Mouse (Mus musculus): ENCODE measurements around the gene Dnah3. TPM values are rescaled to one million over a fixed set of nuclear protein-coding genes. Genes with fewer than 3 reads are reported as not detected.

The Dnah3 gene
- polyA plus RNA-seq, 1 experiment, result 34.6 TPM

DNA sequence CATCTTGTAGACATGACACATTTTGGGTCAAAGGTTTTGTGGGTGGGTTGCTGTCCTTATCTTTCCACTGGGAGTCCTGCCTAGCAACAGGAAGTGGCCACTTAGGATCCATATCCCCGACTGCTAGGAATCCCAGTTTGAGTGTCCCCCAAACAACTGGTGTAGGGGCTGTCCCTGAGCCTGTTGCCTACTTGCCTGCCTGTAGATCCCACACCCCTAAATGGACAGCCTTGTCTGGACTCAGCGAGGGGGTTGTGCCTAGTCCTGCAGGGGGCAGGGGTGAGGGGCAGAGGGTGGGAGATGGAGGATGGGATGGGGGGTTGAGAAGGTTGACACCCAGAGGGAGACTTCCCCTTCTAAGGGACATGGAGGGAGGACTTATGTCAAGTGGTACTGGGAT lies 125.8 kb downstream of the Dnah3 start:
- Histone ChIP-seq H3K27ac (ENCODE audit: control insufficient read depth, insufficient read depth, low read depth, low read length) (no peak overlapping the region), H3K4me3 (ENCODE audit: control insufficient read depth, low read depth, low read length) (no peak overlapping the region), H3K27me3 (ENCODE audit: control insufficient read depth, insufficient read depth, low read length) (no peaks in the 10 kb centered on the region), H3K4me1 (ENCODE audit: control insufficient read depth, insufficient read depth, low read length) (no peaks in the 10 kb centered on the region), H3K36me3 (ENCODE audit: control insufficient read depth, insufficient read depth, low read length) (no peaks in the 10 kb centered on the region)
- TF ChIP-seq POLR2A (IDR thresholded peaks at IDR 0.05; ENCODE audit: control insufficient read depth, low read depth, low read length), result no peak
- TF ChIP-seq CTCF (IDR thresholded peaks at IDR 0.05; ENCODE audit: control insufficient read depth, insufficient read depth, insufficient replicate concordance, low read depth, low read length), result no peak

DNA sequence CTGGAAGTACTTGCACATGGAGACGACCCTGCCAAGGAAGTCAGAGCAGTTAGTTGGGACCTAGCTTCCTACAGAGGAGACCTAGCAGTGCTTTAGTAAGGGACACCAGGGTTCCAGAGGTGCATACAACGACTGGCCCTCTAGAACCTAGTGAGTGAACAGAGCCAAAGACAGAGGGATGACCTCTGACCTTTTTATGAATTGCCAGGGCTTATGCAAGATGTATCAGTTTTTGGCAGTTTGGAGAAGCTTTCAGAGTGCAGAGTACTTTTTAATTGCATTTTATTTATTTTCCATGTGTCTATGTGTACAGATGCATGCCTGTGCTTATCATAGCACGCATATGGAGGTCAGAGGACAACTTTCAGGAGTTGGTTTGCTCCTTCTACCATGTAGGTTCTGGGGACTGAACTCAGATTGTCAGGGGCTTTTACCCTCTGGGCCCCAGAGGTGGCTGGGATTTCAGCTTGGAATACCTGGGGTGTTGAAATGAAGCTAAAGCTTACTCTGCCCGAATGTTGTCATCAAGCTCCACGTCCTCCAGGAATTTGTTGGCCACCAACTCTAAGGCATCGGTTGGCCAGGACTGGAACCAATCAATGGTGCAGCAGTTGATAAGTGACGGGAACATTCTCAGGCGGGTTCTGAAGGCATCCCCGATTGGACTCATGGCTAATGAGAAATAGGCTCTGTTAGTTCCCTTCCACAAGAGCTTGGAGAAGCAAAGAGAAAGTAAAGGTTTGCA lies 129.3 kb downstream of the Dnah3 start:
- TF ChIP-seq CTCF (IDR thresholded peaks at IDR 0.05; ENCODE audit: control insufficient read depth, insufficient read depth, insufficient replicate concordance, low read depth, low read length), result no peak
- TF ChIP-seq POLR2A (IDR thresholded peaks at IDR 0.05; ENCODE audit: control insufficient read depth, low read depth, low read length), result no peak
- no peaks in the 10 kb centered on the region for H3K27me3 ChIP-seq (ENCODE audit: control insufficient read depth, insufficient read depth, low read length)
- no peak overlapping the region for H3K27ac ChIP-seq (ENCODE audit: control insufficient read depth, insufficient read depth, low read depth, low read length)
- H3K4me1 ChIP-seq (ENCODE audit: control insufficient read depth, insufficient read depth, low read length), result no peaks in the 10 kb centered on the region
- H3K4me3 ChIP-seq (ENCODE audit: control insufficient read depth, low read depth, low read length), result no peak overlapping the region
- no peaks in the 10 kb centered on the region for H3K36me3 ChIP-seq (ENCODE audit: control insufficient read depth, insufficient read depth, low read length)

DNA sequence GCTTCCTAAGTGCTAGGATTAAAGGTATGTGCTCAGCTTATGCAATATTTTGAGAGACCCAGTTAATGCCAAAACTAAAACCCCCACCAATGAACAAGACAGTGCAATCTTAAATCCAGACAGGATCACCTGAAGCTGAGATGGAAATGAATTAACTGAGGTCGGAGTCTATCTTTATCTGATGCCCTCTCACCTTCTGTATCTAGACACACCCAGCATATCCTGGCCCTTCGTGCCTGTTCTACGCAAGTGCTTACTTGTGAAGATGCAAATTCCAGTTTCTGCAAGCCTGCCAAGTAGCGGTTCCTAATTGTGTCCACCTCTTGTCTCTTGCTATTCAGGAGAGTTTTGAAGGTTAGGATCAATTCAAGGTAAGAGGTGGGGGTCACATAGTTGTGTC lies 129.9 kb downstream of the Dnah3 start:
- no peaks in the 10 kb centered on the region for H3K4me1 ChIP-seq (ENCODE audit: control insufficient read depth, insufficient read depth, low read length)
- no peaks in the 10 kb centered on the region for H3K36me3 ChIP-seq (ENCODE audit: control insufficient read depth, insufficient read depth, low read length)
- no peak for TF ChIP-seq CTCF (IDR thresholded peaks at IDR 0.05; ENCODE audit: control insufficient read depth, insufficient read depth, insufficient replicate concordance, low read depth, low read length)
- TF ChIP-seq POLR2A (IDR thresholded peaks at IDR 0.05; ENCODE audit: control insufficient read depth, low read depth, low read length), result no peak
- H3K27me3 ChIP-seq (ENCODE audit: control insufficient read depth, insufficient read depth, low read length), result no peaks in the 10 kb centered on the region
- no peak overlapping the region for H3K4me3 ChIP-seq (ENCODE audit: control insufficient read depth, low read depth, low read length)
- H3K27ac ChIP-seq (ENCODE audit: control insufficient read depth, insufficient read depth, low read depth, low read length), result no peak overlapping the region

DNA sequence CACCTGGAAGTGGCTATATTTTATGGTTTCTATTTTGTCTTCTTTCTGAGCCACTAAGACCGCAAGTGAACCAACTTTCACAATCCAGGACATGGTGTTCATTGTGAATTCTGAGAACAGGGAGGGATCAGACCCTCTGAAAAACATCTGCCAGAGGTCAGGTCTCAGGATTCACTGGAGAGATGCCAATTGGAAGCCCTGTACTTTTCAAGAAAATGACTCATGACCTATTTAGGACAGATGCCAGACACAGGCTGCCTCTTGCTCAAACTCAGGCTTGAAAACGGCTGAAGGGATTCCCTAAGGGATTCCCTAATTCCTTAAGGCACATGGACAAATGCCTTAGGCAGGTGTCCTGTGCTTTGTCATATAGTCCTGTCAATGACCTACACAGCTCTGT lies 134.0 kb downstream of the Dnah3 start:
- Histone ChIP-seq H3K36me3 (ENCODE audit: control insufficient read depth, insufficient read depth, low read length) (no peaks in the 10 kb centered on the region), H3K4me3 (ENCODE audit: control insufficient read depth, low read depth, low read length) (no peak overlapping the region), H3K27me3 (ENCODE audit: control insufficient read depth, insufficient read depth, low read length) (no peaks in the 10 kb centered on the region), H3K27ac (ENCODE audit: control insufficient read depth, insufficient read depth, low read depth, low read length) (no peak overlapping the region), H3K4me1 (ENCODE audit: control insufficient read depth, insufficient read depth, low read length) (no peaks in the 10 kb centered on the region)
- TF ChIP-seq CTCF (IDR thresholded peaks at IDR 0.05; ENCODE audit: control insufficient read depth, insufficient read depth, insufficient replicate concordance, low read depth, low read length) (no peak), POLR2A (IDR thresholded peaks at IDR 0.05; ENCODE audit: control insufficient read depth, low read depth, low read length) (no peak)

DNA sequence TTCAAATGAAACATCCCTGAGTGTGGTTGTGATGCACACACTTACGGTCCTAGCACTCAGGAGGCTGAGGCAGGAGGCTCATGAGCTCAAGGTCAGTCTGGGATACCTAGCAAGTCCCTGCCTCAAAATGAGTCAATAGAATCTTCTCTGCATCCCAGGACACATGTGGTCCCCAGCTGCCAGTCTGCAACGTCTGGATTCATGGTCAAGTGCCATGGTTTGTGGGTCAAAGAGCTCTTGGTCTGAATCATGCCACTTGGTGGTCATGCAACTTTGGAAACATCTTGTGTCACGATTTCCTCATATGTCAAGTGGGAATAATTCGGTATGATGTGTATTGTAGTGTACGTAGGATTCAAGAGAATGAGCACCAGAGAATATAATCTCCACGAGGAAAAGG lies 134.5 kb downstream of the Dnah3 start:
- no peak overlapping the region for H3K27ac ChIP-seq (ENCODE audit: control insufficient read depth, insufficient read depth, low read depth, low read length)
- no peaks in the 10 kb centered on the region for H3K36me3 ChIP-seq (ENCODE audit: control insufficient read depth, insufficient read depth, low read length)
- no peaks in the 10 kb centered on the region for H3K27me3 ChIP-seq (ENCODE audit: control insufficient read depth, insufficient read depth, low read length)
- no peak overlapping the region for H3K4me3 ChIP-seq (ENCODE audit: control insufficient read depth, low read depth, low read length)
- no peak for TF ChIP-seq POLR2A (IDR thresholded peaks at IDR 0.05; ENCODE audit: control insufficient read depth, low read depth, low read length)
- TF ChIP-seq CTCF (IDR thresholded peaks at IDR 0.05; ENCODE audit: control insufficient read depth, insufficient read depth, insufficient replicate concordance, low read depth, low read length), result no peak
- no peaks in the 10 kb centered on the region for H3K4me1 ChIP-seq (ENCODE audit: control insufficient read depth, insufficient read depth, low read length)

DNA sequence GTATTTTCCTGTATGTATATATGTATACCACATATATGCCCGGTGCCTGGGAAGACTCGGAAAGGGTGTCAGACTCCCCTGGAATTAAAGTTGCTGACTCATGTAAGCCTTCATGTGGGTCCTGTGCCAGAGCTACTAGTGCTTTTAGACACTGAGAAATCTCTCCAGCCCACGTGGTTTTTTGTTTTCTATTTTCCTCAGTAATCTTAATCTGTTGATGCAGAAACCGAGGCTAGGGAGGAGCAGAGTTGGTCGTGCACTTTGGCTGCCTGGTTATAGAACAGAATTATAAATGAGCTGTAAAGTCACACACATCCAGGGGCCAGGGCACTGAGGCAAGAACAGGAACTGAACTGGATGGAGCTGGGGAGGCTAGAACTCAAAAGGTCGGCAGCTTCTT lies 135.1 kb downstream of the Dnah3 start:
- TF ChIP-seq POLR2A (IDR thresholded peaks at IDR 0.05; ENCODE audit: control insufficient read depth, low read depth, low read length) (no peak), CTCF (IDR thresholded peaks at IDR 0.05; ENCODE audit: control insufficient read depth, insufficient read depth, insufficient replicate concordance, low read depth, low read length) (no peak)
- Histone ChIP-seq H3K4me1 (ENCODE audit: control insufficient read depth, insufficient read depth, low read length) (no peaks in the 10 kb centered on the region), H3K36me3 (ENCODE audit: control insufficient read depth, insufficient read depth, low read length) (no peaks in the 10 kb centered on the region), H3K27me3 (ENCODE audit: control insufficient read depth, insufficient read depth, low read length) (no peaks in the 10 kb centered on the region), H3K27ac (ENCODE audit: control insufficient read depth, insufficient read depth, low read depth, low read length) (no peak overlapping the region), H3K4me3 (ENCODE audit: control insufficient read depth, low read depth, low read length) (no peak overlapping the region)

DNA sequence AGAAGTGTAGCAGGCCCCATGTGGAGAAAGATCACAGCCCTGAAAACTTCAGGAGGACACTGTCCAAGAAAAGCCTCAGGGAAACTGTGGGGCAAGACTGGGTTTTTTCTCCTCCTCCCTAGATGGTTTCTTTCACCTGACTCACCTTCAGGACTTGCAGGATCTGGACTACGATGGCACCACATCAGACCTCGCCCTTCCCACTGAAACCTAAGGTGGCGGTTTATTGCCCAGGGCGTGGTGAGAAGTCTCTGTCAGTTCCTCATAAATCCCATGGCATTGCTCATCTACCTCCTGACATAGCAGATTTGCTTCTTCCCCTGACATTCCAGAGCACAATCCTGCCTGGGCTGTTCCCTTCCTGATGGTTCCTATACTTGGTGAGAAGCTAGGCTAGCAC lies 135.6 kb downstream of the Dnah3 start:
- Histone ChIP-seq H3K27ac (ENCODE audit: control insufficient read depth, insufficient read depth, low read depth, low read length) (no peak overlapping the region), H3K4me3 (ENCODE audit: control insufficient read depth, low read depth, low read length) (no peak overlapping the region), H3K4me1 (ENCODE audit: control insufficient read depth, insufficient read depth, low read length) (no peaks in the 10 kb centered on the region), H3K36me3 (ENCODE audit: control insufficient read depth, insufficient read depth, low read length) (no peaks in the 10 kb centered on the region), H3K27me3 (ENCODE audit: control insufficient read depth, insufficient read depth, low read length) (no peaks in the 10 kb centered on the region)
- TF ChIP-seq POLR2A (IDR thresholded peaks at IDR 0.05; ENCODE audit: control insufficient read depth, low read depth, low read length) (no peak), CTCF (IDR thresholded peaks at IDR 0.05; ENCODE audit: control insufficient read depth, insufficient read depth, insufficient replicate concordance, low read depth, low read length) (no peak)

Measured in testis, adult 2 months (tissue).